Mouse (Mus musculus) CD4-positive helper T cell, adult 2 months (primary cell): ENCODE results near the gene Vwa7.
A peak's percentile ranks its signal among the peaks of the same experiment; 100 is the strongest.
"Not testable (repeated sequence)": the region's sequence is repeated elsewhere in the genome, so short reads cannot be mapped to it uniquely, and the experiment has no call there.

ENCODE experiments used
- DNase-seq: peaks from one replicate; pipeline ENCODE4 v3.0.0-alpha.2; 2012; ENCODE audit warnings: low read depth, missing footprints, low spot score

The Vwa7 gene

DNA sequence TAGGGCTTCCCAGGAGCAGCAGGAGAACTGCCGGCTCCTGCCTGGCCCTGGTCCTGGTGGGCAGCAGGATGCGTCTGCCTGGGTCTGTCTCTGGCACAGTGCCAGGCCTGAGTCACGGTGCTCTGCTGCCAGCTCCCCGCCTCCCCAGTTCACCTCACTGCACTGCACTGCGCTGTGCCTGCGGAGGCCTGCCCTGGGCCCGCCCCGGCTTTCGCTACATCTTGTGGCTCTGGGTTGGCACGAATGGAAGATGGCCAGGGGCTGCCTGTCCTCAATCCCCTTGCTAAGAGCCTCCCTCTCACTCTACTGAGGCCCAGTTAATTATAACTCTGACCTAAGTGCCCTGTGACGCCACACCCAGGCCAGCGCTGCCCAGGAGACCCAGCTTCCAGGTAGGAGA is at the start of gene Vwa7:
Gene Vwa7, plus strand, starts transcription at position 204 of the 400 bp plus-strand sequence.
- DNase-seq = no peak

DNA sequence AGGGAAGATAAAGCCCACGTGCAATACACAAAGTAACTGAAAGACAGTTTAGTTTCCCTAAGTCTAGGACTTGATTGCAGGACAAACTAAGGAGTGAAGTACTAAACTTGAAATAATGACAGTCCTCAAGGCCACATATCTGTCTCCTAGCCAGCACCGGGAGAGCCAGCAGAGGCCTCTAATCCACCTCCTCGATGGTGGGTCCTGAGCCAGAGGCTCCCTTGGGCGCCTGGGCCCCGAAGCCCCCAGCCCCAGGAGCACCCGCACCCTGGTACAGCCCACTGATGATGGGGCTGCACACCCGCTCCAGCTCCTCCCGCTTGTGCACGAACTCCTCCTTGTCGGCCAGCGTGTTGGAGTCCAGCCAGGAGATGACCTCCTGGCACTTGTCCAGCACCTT is 46.6 kb upstream of the Vwa7 start, which contains the start of gene Gm20481:
Gene Gm20481, plus strand, starts transcription at position 91 of the 400 bp plus-strand sequence.
- not testable (repeated sequence) for DNase-seq

DNA sequence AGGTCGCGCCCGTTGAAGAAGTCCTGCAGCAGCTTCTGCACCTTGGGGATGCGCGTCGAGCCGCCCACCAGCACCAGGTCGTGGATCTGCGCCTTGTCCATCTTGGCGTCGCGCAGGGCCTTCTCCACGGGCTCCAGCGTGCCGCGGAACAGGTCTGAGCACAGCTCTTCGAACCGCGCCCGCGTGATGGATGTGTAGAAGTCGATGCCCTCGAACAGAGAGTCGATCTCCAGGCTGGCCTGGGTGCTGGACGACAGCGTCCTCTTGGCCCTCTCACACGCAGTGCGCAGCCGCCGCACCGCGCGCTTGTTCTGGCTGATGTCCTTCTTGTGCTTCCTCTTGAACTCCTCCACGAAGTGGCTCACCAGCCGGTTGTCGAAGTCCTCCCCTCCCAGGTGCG is 45.5 kb upstream of the Vwa7 start:
- not testable (repeated sequence) for DNase-seq

DNA sequence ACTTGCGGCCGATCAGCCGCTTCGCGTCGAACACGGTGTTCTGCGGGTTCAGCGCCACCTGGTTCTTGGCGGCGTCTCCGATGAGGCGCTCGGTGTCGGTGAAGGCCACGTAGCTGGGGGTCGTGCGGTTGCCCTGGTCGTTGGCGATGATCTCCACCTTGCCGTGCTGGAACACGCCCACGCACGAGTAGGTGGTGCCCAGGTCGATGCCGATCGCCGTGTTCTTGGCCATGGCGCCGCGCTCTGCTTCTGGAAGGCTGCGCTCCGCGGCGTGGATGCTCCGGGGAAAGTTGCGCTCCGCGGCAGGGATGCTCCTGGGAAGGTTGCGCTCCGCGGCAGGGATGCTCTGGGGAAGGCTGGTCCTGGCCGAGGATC is 44.7 kb upstream of the Vwa7 start:
- not testable (repeated sequence) for DNase-seq

DNA sequence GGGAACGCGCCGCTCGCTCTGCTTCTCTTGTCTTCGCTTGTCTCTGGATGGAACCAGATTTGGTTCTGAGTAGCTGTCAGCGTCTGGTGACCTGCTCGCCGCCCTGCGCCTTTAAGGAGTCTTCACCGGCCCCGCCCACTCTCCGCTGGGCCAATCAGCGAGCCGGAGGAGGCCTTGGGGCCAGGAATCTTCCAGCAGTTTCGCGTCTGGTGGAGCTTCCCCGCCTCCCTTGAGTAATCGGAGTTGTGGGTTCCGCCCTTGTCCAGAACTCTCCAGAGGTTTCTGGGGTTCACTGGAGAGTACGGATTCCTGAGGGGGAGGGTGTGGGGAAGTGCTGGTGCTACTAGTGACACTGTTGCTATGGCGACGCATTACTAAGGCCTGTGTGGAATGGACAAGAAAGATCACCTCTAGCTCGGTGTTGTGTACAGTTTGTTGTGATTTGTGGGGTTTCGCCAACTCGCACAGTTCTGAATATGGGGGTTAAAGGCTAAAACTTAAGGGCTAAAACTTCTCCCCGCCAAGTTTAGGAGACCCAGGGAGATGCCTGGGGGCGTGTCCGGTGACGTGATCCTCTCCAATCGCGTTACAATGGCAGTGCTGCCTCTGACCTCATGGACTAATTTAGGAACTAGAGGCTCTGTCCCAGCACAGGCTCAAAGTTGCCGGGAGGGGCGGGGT is 44.2 kb upstream of the Vwa7 start, which contains the start of the genes Hspa1a and Hspa1l:
Gene Hspa1a, minus strand, starts transcription at position 88 of the 681 bp plus-strand sequence.
Gene Hspa1l, plus strand, starts transcription at position 635 of the 681 bp plus-strand sequence.
- DNase-seq = peak; percentile 82

DNA sequence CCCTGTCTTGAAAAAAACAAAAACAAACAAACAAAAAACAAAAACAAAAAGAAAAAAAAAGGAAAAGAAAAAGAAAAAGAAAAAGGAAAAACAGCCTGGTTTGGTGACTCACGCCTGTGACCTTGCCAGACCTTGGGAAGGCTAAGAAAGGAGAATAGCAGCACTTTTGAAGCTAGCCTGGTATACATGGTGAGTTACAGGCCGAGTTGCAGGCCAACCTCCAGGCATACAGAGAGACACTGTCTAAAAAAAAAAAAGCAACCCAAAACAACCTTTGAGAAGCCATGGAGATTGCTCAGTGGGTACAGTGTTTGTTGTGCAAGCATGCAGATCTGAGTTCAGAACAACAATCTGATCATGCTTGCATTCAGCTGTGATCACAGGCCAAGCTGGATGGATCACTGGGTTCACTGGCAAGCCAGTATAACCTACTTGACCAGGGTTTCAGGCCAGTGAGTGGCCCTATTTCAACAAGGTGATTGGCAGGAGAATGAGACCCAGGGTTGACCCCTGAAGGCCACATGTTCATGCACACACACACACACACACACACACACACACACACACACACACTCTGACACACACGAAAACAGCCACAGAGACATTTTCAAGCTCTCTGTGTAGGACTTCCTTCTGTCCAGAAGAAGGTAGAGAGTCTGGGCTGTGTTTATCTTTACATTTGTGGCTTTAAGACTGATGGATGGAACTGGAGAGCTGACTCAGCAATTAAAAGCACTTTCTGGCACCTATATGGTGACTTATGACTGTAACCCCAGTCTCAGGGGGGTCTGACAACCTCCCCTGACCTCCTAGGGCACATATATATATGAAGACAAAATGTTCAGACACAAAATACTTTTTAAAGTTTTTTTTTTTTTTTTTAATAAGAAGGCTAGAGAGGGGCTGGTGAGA is 40.5 kb upstream of the Vwa7 start:
- no peak for DNase-seq

DNA sequence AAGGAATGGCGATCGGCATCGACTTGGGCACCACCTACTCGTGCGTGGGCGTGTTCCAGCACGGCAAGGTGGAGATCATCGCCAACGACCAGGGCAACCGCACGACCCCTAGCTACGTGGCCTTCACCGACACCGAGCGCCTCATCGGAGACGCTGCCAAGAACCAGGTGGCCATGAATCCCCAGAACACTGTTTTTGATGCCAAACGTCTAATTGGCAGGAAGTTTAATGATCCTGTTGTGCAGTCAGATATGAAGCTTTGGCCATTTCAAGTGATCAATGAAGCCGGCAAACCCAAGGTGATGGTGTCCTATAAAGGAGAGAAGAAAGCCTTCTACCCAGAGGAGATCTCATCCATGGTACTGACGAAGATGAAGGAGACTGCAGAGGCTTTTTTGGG is 39.4 kb upstream of the Vwa7 start:
- no peak for DNase-seq

DNA sequence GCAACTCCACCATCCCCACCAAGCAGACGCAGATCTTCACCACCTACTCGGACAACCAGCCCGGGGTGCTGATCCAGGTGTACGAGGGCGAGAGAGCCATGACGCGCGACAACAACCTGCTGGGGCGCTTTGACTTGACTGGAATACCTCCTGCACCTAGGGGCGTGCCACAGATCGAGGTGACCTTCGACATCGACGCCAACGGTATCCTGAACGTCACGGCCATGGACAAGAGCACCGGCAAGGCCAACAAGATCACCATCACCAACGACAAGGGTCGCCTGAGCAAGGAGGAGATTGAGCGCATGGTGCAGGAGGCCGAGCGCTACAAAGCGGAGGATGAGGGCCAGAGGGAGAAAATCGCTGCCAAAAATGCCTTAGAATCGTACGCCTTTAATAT is 38.1 kb upstream of the Vwa7 start:
- DNase-seq = no peak

DNA sequence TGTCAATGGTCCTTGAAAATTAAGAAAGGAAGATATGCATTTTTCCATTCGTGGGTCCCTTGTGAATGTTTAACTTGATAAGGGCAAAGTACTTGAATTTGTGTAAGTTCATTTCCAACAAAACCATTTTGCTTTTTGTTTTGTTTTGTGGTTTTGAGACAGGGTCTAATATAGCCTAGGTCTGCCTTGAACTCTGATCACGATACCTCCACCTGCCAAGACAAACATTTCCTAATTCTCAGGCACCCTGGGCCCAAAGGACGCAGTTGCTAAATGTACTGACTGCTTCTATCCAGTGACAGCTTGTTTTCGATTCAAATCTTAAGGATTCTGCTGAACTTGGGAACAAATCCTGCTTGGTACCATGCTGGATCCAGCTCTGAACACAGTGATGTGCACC is 36.7 kb upstream of the Vwa7 start:
- DNase-seq = no peak

DNA sequence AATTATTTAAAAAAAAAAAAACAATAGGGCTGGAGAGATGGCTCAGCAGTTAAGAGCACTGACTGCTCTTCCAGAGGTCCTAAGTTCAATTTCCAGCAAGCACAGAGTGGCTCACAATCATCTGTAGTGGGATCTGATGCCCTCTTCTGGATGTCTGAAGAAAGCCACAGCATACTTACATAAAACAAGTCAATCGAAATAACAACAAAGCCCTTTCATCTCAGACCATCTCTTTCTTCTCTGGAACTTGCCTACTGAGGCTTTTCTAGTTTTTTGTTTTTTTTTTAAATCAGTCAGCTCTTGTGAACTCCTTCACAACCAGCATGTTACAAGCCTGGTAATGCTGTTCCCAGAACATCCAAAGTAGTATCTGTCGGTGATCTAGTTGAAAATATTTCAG is 35.7 kb upstream of the Vwa7 start:
- DNase-seq = peak; percentile 82

DNA sequence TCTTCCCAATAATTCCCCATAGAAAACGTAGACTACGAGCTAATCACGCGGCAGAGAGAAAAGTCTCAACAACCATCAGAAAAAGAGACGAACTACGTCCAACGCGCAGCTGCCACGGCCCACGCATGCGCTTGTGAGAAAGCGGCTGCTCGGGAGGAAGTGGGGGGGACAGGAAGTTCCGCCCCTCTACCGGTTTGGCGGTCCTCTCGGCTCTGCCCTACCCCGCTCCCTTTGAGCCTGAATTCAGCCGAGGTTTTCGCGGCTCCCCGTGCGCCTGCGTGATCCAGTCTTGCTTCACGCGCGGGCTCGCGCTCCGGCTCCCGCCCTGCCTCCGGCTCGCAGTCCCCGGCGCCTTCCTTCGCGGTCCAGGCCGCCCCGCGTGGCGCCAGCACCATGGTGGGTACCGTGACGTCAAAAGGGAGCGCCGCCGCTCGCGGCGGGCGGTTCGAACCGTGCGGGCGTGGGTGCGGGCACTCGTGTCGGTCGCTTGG is 34.6 kb upstream of the Vwa7 start, which contains the start of gene Lsm2:
Gene Lsm2, plus strand, starts transcription at position 173 of the 491 bp plus-strand sequence.
- DNase-seq = peak; percentile 95

DNA sequence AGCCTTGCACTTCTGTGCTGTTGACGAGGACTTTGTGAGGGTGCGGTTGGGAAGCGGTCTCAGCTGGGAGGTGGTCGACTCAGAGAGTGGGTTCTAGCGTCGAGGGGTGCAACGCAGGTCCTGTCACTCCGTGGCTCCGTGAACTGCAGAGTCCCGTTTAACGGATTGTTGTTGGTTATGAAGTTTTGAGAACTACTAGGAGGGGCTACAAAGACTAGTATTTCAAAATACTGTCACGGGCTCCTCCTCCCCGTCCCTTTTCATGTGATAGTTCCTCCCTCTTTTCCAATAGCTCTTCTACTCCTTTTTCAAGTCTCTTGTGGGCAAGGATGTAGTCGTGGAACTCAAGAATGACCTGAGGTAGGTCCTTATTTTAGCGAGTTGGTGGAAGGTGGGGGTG is 34.1 kb upstream of the Vwa7 start:
- no peak for DNase-seq

DNA sequence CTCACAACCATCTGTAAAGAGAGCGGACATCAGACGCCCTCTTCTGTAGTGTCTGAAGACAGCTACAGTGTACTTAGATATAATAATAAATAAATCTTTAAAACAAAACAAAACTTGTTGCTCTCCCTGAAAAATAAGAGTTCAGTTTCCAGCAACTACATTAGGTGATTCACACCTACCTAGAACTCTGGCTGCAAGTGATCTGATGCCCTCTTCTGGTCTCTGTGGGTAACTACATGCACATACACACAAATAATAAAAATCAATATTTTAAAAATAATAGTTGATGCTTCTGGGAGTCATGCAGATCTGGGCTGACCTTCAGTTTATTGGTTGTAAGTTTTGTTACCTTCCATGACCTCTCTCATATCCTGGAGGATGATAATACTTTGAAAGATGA is 32.2 kb upstream of the Vwa7 start:
- peak; percentile 70 for DNase-seq

DNA sequence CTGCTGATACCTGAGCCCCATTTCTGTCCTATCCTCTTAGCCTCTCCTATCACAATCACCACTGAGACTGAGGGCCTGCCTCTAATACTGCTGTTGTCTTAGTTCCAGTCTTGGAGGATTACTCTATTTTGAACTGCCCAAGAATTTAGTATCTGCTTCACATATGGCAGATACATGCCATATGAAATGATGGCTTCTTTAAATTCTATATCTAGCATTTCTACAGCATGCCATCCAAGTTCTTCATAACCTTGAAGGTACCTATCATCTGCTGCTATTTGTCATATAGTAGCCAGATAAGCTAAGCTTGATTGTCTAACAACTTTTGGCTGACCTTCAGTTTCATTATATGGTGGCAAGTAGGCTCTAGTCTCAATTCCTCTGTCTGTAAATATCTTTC is 21.6 kb upstream of the Vwa7 start:
- DNase-seq = no peak

DNA sequence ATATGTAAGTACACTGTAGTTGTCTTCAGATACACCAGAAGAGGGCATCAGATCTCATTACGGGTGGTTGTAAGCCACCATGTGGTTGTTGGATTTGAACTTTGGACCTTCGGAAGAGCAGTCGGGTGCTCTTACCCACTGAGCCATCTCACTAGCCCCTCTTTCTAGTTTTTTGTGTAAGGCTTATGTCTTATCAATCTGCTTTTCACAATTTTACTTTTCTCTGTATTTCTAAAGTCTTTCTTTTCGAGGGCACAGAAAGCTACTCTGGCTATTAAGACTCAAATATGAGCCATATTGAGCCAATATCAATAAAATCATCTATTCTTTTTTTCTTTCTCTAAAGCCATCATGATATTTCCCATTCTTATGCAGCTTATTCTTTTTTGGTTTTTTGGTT is 21.2 kb upstream of the Vwa7 start:
- DNase-seq = not testable (repeated sequence)

DNA sequence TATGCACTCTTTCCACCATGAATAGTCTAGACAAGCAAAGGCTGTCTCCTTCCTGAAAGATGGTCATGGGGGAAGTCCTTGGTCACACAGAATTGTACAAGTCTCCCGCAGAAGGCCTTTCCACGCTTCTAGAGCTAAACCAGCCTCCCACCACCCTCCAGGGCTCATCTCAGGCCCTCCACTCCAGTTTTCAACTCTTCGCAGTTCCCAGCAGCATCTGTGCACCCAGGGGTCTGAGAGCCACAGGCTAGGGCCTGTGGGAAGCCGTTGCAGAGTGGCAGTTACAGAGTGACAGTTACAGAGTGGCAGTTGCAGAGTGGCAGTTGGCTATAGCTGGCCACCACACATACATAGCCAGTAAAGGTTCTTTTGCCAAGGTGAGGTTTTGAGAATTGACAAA is 20.5 kb upstream of the Vwa7 start:
- DNase-seq = not testable (repeated sequence)

DNA sequence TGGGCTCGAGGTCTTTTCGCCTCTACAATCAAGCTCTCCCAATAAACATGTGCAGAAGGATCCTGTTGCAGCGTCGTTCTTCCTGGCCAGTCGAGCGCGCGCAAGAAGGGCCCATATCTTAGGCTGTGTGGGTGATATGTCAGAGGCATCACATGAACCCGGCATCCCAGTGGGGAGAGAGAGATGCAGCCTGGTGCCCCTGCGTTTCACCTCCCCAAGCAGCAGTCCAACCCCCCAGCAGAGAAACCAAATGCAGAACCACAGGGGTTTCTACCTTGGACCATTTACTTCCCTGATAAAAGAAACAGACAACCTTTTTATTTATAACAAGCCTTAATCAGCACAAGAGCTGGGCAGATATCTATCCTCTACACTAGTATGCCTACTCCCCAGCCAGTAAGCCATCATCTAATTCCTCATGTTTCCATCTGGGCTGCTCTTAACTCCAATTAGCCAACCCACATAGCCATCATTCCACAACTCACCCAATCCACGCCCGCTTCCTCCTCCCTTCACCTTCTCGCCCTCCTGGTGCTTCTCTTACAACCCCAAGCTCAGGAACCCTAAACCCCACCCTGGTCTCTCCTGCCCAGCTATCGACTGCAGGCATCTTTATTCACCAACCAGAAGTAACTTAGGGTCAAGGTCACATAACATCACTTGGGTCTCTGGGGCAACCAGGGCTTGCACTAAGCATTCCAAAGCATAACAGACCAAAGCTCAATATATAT is 19.8 kb upstream of the Vwa7 start:
- no peak for DNase-seq

DNA sequence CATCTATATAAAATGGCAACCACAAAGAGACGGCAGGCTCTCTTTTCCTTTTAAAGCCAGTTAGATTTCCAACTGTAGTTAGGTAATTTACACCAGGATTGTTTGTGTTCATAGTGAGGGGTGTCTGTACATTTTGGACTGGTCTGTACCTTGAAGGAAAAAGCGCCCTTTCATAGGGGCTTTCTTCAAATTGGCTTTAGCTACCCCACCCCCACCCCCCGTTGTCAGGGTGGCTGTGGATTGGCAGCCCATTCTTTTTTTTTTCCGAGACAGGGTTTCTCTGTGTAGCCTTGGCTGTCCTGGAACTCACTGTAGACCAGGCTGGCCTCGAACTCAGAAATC is 19.3 kb upstream of the Vwa7 start:
- DNase-seq = no peak

DNA sequence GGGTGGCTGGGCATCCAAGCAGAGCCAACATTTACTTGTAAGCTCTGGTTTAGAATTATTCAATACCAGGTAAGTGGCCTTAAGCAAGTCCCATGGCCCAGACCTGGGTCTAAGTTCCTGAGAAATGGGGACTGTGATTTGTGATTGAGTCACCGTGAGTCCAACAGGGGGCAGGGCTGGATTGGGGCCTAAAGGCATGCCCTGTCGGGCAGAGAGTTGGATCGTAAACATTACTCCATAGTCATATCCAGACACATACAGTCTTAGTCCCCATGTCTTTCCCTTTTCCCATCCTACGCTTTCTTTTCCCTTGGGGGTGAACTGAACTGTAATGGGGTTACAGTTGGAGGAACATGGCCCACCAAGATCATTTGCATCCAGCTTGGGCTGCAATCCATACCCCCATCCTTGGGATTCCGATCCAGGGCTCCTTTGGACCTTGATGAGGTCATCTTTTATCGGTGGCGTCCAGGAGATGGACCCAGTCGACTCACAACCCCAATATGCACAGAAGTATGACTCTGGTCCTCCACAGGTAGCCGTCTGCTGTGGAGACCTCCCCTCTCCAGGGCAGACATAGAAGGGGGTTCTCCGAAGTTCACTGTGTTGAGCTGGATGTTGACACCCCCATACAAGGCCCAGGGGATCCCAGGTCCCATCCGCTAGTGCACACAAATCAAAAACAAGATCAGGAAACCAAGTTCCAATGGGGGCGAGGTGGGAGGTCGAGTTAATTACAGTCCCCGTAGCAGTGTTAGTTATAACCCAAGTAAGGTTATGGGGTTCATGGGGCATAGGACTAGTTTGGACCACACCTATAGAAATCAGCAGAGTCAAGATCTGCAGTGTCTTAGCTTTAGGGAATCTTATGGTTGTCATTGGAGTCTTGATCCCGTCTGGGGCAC is 17.6 kb upstream of the Vwa7 start:
- no peak for DNase-seq

DNA sequence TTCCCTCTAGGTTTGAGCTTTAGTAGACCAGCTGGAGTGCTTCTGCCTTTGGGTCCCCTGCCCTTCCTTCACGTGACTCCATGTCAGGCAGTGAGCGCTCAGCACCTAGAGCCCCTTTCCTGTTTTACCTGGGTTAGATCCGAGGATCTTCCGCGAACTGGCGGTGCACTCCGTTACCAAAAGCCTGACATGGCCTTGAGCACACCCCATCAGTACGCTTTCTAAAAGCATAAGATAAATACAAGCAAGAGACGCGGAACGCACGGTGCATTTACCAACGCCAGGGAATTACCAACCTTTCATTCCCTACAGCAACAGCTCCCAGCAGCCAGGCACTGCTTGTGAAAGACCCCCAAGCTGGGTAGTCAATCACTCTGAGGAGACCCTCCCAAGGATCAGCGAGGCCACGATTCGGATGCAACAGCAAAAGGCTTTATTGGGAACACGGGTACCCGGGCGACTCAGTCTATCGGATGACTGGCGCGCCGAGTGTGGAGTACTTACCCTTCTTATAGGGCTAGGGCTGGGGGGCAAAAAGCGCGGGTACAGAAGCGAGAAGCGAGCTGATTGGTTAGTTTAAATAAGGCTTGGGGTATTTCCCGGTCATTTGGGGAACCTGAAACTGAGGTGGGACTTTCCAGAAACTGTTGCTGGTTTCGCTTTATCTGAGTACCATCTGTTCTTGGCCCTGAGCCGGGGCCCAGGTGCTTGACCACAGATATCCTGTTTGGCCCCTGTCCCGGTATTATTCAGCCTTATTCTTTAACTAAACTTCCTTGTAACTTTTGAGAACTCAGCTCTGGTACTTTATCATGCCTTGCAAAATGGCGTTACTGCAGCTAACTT is 16.3 kb upstream of the Vwa7 start:
- DNase-seq = peak; percentile 62
